Mouse (Mus musculus): ENCODE data around the gene Anp32e. TPM values are rescaled to one million over a fixed set of nuclear protein-coding genes. Genes with fewer than 3 reads are reported as not detected.
"Not testable (repeated sequence)": the region's sequence is repeated elsewhere in the genome, so short reads cannot be mapped to it uniquely, and the experiment has no call there.

Anp32e gene
- polyA plus RNA-seq, 1 experiment from 2014 or later = 341 TPM

GRCm38 (mm10) chr3:95950763-95951551, 21.9 kb downstream of the Anp32e start:
- peak overlapping the region; percentile 98 for H3K27ac ChIP-seq
- H3K9ac ChIP-seq = peak overlapping the region; percentile 73
- no peaks in the 10 kb centered on the region for H3K9me3 ChIP-seq (replicated peaks)
- peak; percentile 96 for ATAC-seq
- H3K4me3 ChIP-seq = peak overlapping the region; percentile 48
- H3K4me2 ChIP-seq = peak overlapping the region; percentile 65
- peaks cover 16% of the 10 kb centered on the region for H3K4me1 ChIP-seq
- H3K36me3 ChIP-seq (ENCODE audit: poor library complexity, severe bottlenecking) = peaks cover 15% of the 10 kb centered on the region
- no peaks in the 10 kb centered on the region for H3K27me3 ChIP-seq
- WGBS = 2% methylated on average over 49 of the region's 49 CpGs

- 71% methylated on average over 12 of the region's 12 CpGs for WGBS
- not testable (repeated sequence) for H3K9me3 ChIP-seq (replicated peaks); H3K36me3 ChIP-seq (ENCODE audit: poor library complexity, severe bottlenecking); H3K27me3 ChIP-seq
- Histone ChIP-seq H3K4me2 (peak overlapping the region; percentile 65), H3K4me1 (peaks cover 16% of the 10 kb centered on the region), H3K9ac (peak overlapping the region; percentile 73), H3K4me3 (peak overlapping the region; percentile 48), H3K27ac (peak overlapping the region; percentile 98)
- ATAC-seq = peak; percentile 8
Observed at GRCm38 (mm10) chr3:95951566-95951965, 22.5 kb downstream of the Anp32e start.

GRCm38 (mm10) chr3:95953023-95953422, 24.0 kb downstream of the Anp32e start:
- Histone ChIP-seq H3K4me2 (no peak overlapping the region), H3K27ac (peak overlapping the region; percentile 77), H3K9ac (no peak overlapping the region), H3K4me1 (peaks cover 22% of the 10 kb centered on the region), H3K36me3 (ENCODE audit: poor library complexity, severe bottlenecking) (peaks cover 7% of the 10 kb centered on the region; the same call in 1 of the 2 replicates), H3K27me3 (no peaks in the 10 kb centered on the region), H3K4me3 (no peak overlapping the region), H3K9me3 (replicated peaks) (no peaks in the 10 kb centered on the region)
- ATAC-seq = no peak

GRCm38 (mm10) chr3:95953522-95953921, 24.5 kb downstream of the Anp32e start:
- peak overlapping the region; percentile 77 for H3K27ac ChIP-seq
- no peak overlapping the region for H3K4me3 ChIP-seq
- peaks cover 22% of the 10 kb centered on the region for H3K4me1 ChIP-seq
- peaks cover 4% of the 10 kb centered on the region; the same call in 1 of the 2 replicates for H3K36me3 ChIP-seq (ENCODE audit: poor library complexity, severe bottlenecking)
- H3K9ac ChIP-seq = no peak overlapping the region
- H3K9me3 ChIP-seq (replicated peaks) = no peaks in the 10 kb centered on the region
- H3K27me3 ChIP-seq = no peaks in the 10 kb centered on the region
- no peak for ATAC-seq
- no peak overlapping the region for H3K4me2 ChIP-seq
- 63% methylated on average over 3 of the region's 3 CpGs for WGBS

GRCm38 (mm10) chr3:95954648-95955173, 25.7 kb downstream of the Anp32e start:
- not testable (repeated sequence) for H3K4me2 ChIP-seq; H3K27ac ChIP-seq; H3K4me3 ChIP-seq; H3K9ac ChIP-seq; H3K27me3 ChIP-seq; ATAC-seq; H3K9me3 ChIP-seq (replicated peaks); H3K36me3 ChIP-seq (ENCODE audit: poor library complexity, severe bottlenecking)
- WGBS = 91% methylated on average over 12 of the region's 12 CpGs
- peaks cover 22% of the 10 kb centered on the region for H3K4me1 ChIP-seq

- Histone ChIP-seq H3K9me3 (replicated peaks) (no peaks in the 10 kb centered on the region), H3K4me2 (no peak overlapping the region), H3K4me1 (peaks cover 22% of the 10 kb centered on the region), H3K4me3 (no peak overlapping the region), H3K27me3 (no peaks in the 10 kb centered on the region), H3K27ac (no peak overlapping the region), H3K9ac (no peak overlapping the region), H3K36me3 (ENCODE audit: poor library complexity, severe bottlenecking) (no peaks in the 10 kb centered on the region)
- 90% methylated on average over 5 of the region's 5 CpGs for WGBS
- ATAC-seq = no peak
Observed at GRCm38 (mm10) chr3:95955318-95955717, 26.3 kb downstream of the Anp32e start.

GRCm38 (mm10) chr3:95957359-95958148, 28.5 kb downstream of the Anp32e start:
- 56% methylated on average over 8 of the region's 8 CpGs for WGBS
- Histone ChIP-seq H3K4me2 (no peak overlapping the region), H3K4me3 (no peak overlapping the region), H3K36me3 (ENCODE audit: poor library complexity, severe bottlenecking) (no peaks in the 10 kb centered on the region), H3K4me1 (peaks cover 15% of the 10 kb centered on the region; the same call in 1 of the 2 replicates), H3K27ac (peak overlapping the region; percentile 31), H3K9ac (no peak overlapping the region), H3K9me3 (replicated peaks) (no peaks in the 10 kb centered on the region), H3K27me3 (no peaks in the 10 kb centered on the region)
- ATAC-seq = 0 out of 2 replicates have a peak, but pooled peaks have one; percentile 27

GRCm38 (mm10) chr3:95959082-95959481, 30.0 kb downstream of the Anp32e start:
- Histone ChIP-seq H3K4me1 (peaks cover 6% of the 10 kb centered on the region; the same call in 1 of the 2 replicates), H3K4me2 (no peak overlapping the region), H3K9me3 (replicated peaks) (no peaks in the 10 kb centered on the region), H3K27ac (no peak overlapping the region), H3K4me3 (no peak overlapping the region), H3K9ac (no peak overlapping the region), H3K36me3 (ENCODE audit: poor library complexity, severe bottlenecking) (no peaks in the 10 kb centered on the region), H3K27me3 (no peaks in the 10 kb centered on the region)
- no peak for ATAC-seq
- 74% methylated on average over 5 of the region's 5 CpGs for WGBS

- Histone ChIP-seq H3K4me1 (peaks cover 6% of the 10 kb centered on the region; the same call in 1 of the 2 replicates), H3K27me3 (no peaks in the 10 kb centered on the region), H3K36me3 (ENCODE audit: poor library complexity, severe bottlenecking) (no peaks in the 10 kb centered on the region), H3K9ac (no peak overlapping the region), H3K4me3 (no peak overlapping the region), H3K9me3 (replicated peaks) (no peaks in the 10 kb centered on the region), H3K4me2 (no peak overlapping the region), H3K27ac (no peak overlapping the region)
- ATAC-seq = no peak
- WGBS = 95% methylated on average over 1 of the region's 1 CpGs
Observed at GRCm38 (mm10) chr3:95959807-95960206, 30.8 kb downstream of the Anp32e start.

- H3K27ac ChIP-seq; H3K36me3 ChIP-seq (ENCODE audit: poor library complexity, severe bottlenecking); ATAC-seq; H3K4me3 ChIP-seq; H3K9me3 ChIP-seq (replicated peaks); H3K4me2 ChIP-seq; H3K27me3 ChIP-seq; H3K9ac ChIP-seq: not testable (repeated sequence)
- 86% methylated on average over 8 of the region's 8 CpGs for WGBS
- peaks cover 11% of the 10 kb centered on the region for H3K4me1 ChIP-seq
Observed at GRCm38 (mm10) chr3:95962182-95962581, 33.1 kb downstream of the Anp32e start.

- 54% methylated on average over 2 of the region's 2 CpGs for WGBS
- ATAC-seq = no peak
- Histone ChIP-seq H3K4me3 (no peak overlapping the region), H3K4me2 (no peak overlapping the region), H3K27ac (no peak overlapping the region), H3K9me3 (replicated peaks) (no peaks in the 10 kb centered on the region), H3K9ac (no peak overlapping the region), H3K4me1 (peaks cover 5% of the 10 kb centered on the region; the same call in 1 of the 2 replicates), H3K36me3 (ENCODE audit: poor library complexity, severe bottlenecking) (no peaks in the 10 kb centered on the region), H3K27me3 (no peaks in the 10 kb centered on the region)
Observed at GRCm38 (mm10) chr3:95963230-95963629, 34.2 kb downstream of the Anp32e start.

- Histone ChIP-seq H3K27me3 (no peaks in the 10 kb centered on the region), H3K9ac (no peak overlapping the region), H3K27ac (no peak overlapping the region), H3K4me3 (no peak overlapping the region), H3K4me2 (no peak overlapping the region), H3K9me3 (replicated peaks) (no peaks in the 10 kb centered on the region), H3K4me1 (peaks cover 5% of the 10 kb centered on the region; the same call in 1 of the 2 replicates), H3K36me3 (ENCODE audit: poor library complexity, severe bottlenecking) (no peaks in the 10 kb centered on the region)
- WGBS = 44% methylated on average over 4 of the region's 4 CpGs
- no peak for ATAC-seq
Observed at GRCm38 (mm10) chr3:95963681-95964080, 34.6 kb downstream of the Anp32e start.
